Mouse (Mus musculus) ES-Bruce4 (cell line): ENCODE data around the gene Mapre3. TPM values are rescaled to one million over a fixed set of nuclear protein-coding genes. Genes with fewer than 3 reads are reported as not detected.

ENCODE experiments used
- H3K27ac ChIP-seq: 2 replicates; pipeline ENCODE4 v1.5.1; 2012; ENCODE audit warnings: low read length, inconsistent platforms; ENCODE audit not compliant: insufficient read depth
- H3K27me3 ChIP-seq: 2 replicates; pipeline ENCODE4 v1.6.1; 2012; ENCODE audit warnings: mild to moderate bottlenecking, low read length, inconsistent platforms; ENCODE audit not compliant: control insufficient read depth, poor library complexity, insufficient read depth, severe bottlenecking
- H3K36me3 ChIP-seq: 2 replicates; pipeline ENCODE4 v1.6.1; 2012; ENCODE audit warnings: inconsistent platforms, mild to moderate bottlenecking, low read length, moderate library complexity; ENCODE audit not compliant: control insufficient read depth, poor library complexity, insufficient read depth, severe bottlenecking
- H3K4me1 ChIP-seq: one replicate; pipeline ENCODE4 v1.8.1; 2011; ENCODE audit warnings: low read length; ENCODE audit not compliant: control insufficient read depth, insufficient read depth
- H3K4me3 ChIP-seq: 2 replicates; pipeline ENCODE4 v1.5.1; 2011; ENCODE audit warnings: low read depth, mild to moderate bottlenecking, low read length
- H3K9ac ChIP-seq: 2 replicates; pipeline ENCODE4 v1.6.1; 2012; ENCODE audit warnings: low read depth, mild to moderate bottlenecking, inconsistent platforms; ENCODE audit not compliant: poor library complexity, severe bottlenecking
- H3K9me3 ChIP-seq: replicated peaks from 2 replicates; pipeline ENCODE4 v1.6.1; 2012; ENCODE audit warnings: mild to moderate bottlenecking, low read length, inconsistent platforms; ENCODE audit not compliant: control insufficient read depth, poor library complexity, insufficient read depth, severe bottlenecking
- CTCF ChIP-seq: IDR thresholded peaks from one replicate; pipeline ENCODE4 v1.8.1; 2011; ENCODE audit warnings: low read depth, low read length
- EP300 ChIP-seq: IDR thresholded peaks from 2 replicates; pipeline ENCODE4 v1.6.1; 2011; ENCODE audit warnings: low read depth, low read length; ENCODE audit not compliant: insufficient read depth
- POLR2A ChIP-seq: IDR thresholded peaks from one replicate; pipeline ENCODE4 v1.8.1; 2011; ENCODE audit warnings: low read length; ENCODE audit not compliant: insufficient read depth
- polyA plus RNA-seq: library from polyadenylated mRNA; stranded (reverse); fragments of >200 nt; gene quantifications from 2 replicates; pipeline ENCODE4 v1.2.4, GENCODE M21; 2011; ENCODE audit warnings: low read depth; ENCODE audit not compliant: missing spikeins, insufficient read depth, insufficient read length

Mapre3 gene
- polyA plus RNA-seq, 1 experiment, result 15.6 TPM

DNA sequence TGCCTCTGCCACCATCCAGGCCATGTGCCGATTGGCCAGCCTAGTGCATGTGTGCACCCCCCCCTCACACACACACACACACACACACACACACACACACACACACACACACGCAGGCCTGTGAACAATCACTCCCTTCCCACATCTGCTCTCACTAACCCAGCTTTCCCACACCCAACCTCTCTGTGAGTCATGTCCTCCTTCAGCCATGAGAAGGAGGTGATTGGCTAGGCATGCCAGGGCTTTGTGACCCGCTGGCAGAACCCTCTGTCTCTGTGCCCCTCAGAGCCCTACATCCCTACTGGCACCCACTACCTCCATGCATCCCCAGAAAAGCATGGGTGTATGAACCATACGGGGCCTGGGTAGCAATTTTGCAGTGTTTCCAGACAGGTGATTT, 39.1 kb downstream of the Mapre3 start:
- H3K27me3 ChIP-seq, result no peaks in the 10 kb centered on the region
- H3K36me3 ChIP-seq, result no peaks in the 10 kb centered on the region
- H3K4me3 ChIP-seq, result no peak overlapping the region
- H3K4me1 ChIP-seq, result peaks cover 1% of the 10 kb centered on the region
- H3K27ac ChIP-seq, result no peak overlapping the region
- H3K9me3 ChIP-seq, result no peaks in the 10 kb centered on the region
- H3K9ac ChIP-seq, result no peak overlapping the region
- TF ChIP-seq CTCF (no peak), EP300 (no peak), POLR2A (no peak)

DNA sequence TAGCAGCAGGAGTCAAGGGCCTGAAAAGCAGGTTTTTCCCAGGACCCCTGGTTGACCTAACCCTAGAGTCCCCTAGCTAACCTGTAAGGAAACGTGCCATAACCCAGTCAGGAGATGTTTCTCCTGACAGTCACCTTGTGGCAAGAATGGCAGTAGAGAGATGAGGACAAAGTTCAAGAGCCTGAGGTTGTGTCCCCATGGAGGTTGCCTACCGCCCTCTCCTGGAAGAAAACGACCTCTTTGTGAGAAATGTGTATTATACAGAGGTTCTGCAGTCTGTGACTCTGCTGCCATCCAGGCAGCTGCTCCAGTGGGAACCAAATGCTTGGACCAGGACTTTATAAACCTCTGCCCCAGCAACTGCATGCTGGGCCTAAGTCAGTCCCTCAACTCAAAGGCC, 41.2 kb downstream of the Mapre3 start:
- H3K4me1 ChIP-seq, result no peaks in the 10 kb centered on the region
- H3K27ac ChIP-seq, result no peak overlapping the region
- no peak overlapping the region for H3K4me3 ChIP-seq
- TF ChIP-seq POLR2A (no peak), EP300 (no peak), CTCF (peak; percentile 24)
- H3K9me3 ChIP-seq, result no peaks in the 10 kb centered on the region
- H3K36me3 ChIP-seq, result no peaks in the 10 kb centered on the region
- no peaks in the 10 kb centered on the region for H3K27me3 ChIP-seq
- no peak overlapping the region for H3K9ac ChIP-seq

DNA sequence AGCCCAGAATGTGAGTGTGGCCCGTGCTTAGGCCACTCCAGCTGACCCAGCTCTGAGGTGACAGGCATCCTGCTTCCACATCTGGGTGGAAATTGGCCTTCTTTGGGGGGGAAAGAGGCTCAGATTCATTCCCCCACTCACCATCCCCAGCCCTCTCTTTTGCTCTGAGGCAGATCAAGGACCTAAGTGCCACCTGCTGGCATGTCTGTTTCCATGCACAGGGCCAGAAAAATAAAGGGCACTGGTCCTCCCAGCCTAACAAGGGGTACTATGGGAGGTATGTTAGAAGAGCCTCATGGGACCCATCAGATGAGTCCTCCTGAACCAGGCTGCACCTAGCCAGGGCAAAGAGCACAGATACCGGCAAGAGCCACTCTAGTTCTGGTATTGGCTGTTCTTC, 41.7 kb downstream of the Mapre3 start:
- H3K4me1 ChIP-seq, result no peaks in the 10 kb centered on the region
- no peaks in the 10 kb centered on the region for H3K36me3 ChIP-seq
- H3K9me3 ChIP-seq, result no peaks in the 10 kb centered on the region
- H3K4me3 ChIP-seq, result no peak overlapping the region
- no peak overlapping the region for H3K9ac ChIP-seq
- TF ChIP-seq CTCF, result no peak
- TF ChIP-seq EP300, result no peak
- TF ChIP-seq POLR2A, result no peak
- no peaks in the 10 kb centered on the region for H3K27me3 ChIP-seq
- H3K27ac ChIP-seq, result no peak overlapping the region

- no peak overlapping the region for H3K9ac ChIP-seq
- H3K4me1 ChIP-seq, result peaks cover 7% of the 10 kb centered on the region
- H3K27ac ChIP-seq, result no peak overlapping the region
- H3K4me3 ChIP-seq, result no peak overlapping the region
- H3K27me3 ChIP-seq, result no peaks in the 10 kb centered on the region
- H3K9me3 ChIP-seq, result no peaks in the 10 kb centered on the region
- TF ChIP-seq EP300 (no peak), CTCF (peak; percentile 17), POLR2A (no peak)
- H3K36me3 ChIP-seq, result no peaks in the 10 kb centered on the region
These were observed 49.4 kb downstream of the Mapre3 start for GRCm38 (mm10) chr5:30863852-30864251.

- Histone ChIP-seq H3K4me1 (peaks cover 7% of the 10 kb centered on the region), H3K9me3 (no peaks in the 10 kb centered on the region), H3K27me3 (no peaks in the 10 kb centered on the region), H3K27ac (no peak overlapping the region), H3K36me3 (no peaks in the 10 kb centered on the region), H3K4me3 (no peak overlapping the region), H3K9ac (no peak overlapping the region)
- TF ChIP-seq CTCF, result no peak
- TF ChIP-seq POLR2A, result no peak
- TF ChIP-seq EP300, result no peak
These were observed 49.9 kb downstream of the Mapre3 start for GRCm38 (mm10) chr5:30864322-30864721.

DNA sequence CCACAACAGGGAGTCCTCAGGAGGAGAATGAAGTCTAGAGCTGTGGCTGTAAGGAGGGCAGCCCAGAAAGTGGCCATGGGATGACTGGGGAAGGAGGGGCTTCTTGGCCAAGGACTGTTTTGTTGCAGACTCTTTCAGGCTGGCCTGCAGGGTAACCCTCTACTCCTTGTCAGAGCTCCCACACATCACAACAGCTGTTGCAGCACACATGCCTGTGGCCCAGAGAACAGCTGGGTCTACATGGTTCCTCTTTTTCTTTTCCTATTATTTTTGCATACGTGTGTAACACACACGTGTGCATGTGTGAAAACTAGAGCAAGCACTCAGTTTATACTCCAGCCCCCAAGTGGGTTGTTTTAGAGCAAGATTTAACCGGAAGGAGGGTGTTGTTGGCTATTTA, 52.4 kb downstream of the Mapre3 start:
- H3K9me3 ChIP-seq, result no peaks in the 10 kb centered on the region
- H3K36me3 ChIP-seq, result peaks cover 6% of the 10 kb centered on the region
- peaks cover 7% of the 10 kb centered on the region for H3K4me1 ChIP-seq
- no peaks in the 10 kb centered on the region for H3K27me3 ChIP-seq
- no peak overlapping the region for H3K4me3 ChIP-seq
- H3K27ac ChIP-seq, result no peak overlapping the region
- H3K9ac ChIP-seq, result no peak overlapping the region
- TF ChIP-seq POLR2A (no peak), CTCF (no peak), EP300 (no peak)

DNA sequence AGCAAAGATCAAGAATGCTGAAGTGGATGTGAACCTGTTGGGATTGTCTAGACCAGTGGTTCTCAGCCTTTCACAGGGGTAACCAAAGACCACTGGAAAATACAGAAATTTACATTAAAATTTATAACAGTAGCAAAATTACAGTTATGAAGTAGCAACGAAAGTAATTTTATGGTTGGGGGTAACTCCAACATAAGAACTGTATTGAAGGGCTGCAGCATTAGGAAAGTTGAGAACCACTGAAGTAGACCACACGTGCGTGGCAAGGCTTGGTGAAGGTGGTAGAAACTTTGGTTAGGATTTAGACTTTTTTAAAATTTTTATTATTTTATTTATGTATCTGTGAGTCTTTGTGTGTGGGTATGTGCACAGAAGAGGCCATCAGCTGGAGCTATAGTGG, 53.3 kb downstream of the Mapre3 start, which contains the start of gene Tmem214:
TSS of gene Tmem214 (plus strand) at position 301 of the 400 bp plus-strand sequence.
- TF ChIP-seq CTCF (no peak), POLR2A (no peak), EP300 (no peak)
- peaks cover 7% of the 10 kb centered on the region for H3K4me1 ChIP-seq
- H3K36me3 ChIP-seq, result peaks cover 14% of the 10 kb centered on the region
- no peak within 1 kb of the TSS for H3K4me3 ChIP-seq
- peak within 1 kb of the TSS; percentile 32 for H3K9ac ChIP-seq
- H3K27me3 ChIP-seq, result no peaks in the 10 kb centered on the region
- H3K9me3 ChIP-seq, result no peaks in the 10 kb centered on the region
- H3K27ac ChIP-seq, result no peak within 1 kb of the TSS
